Mouse (Mus musculus): ENCODE results near the gene Xkr8.
"Not testable (repeated sequence)": the region's sequence is repeated elsewhere in the genome, so short reads cannot be mapped to it uniquely, and the experiment has no call there.

The Xkr8 gene

GRCm38 (mm10) chr4:132732148-132732684, at the start of gene Xkr8:
Gene Xkr8, minus strand, starts transcription at chr4:132732546.
- DNase-seq (ENCODE audit: low spot score): peak; percentile 68

- DNase-seq (ENCODE audit: low spot score): no peak
Observed at GRCm38 (mm10) chr4:132780288-132780687, 47.9 kb upstream of the Xkr8 start.

- no peak for DNase-seq (ENCODE audit: low spot score)
Observed at GRCm38 (mm10) chr4:132778562-132779201, 46.3 kb upstream of the Xkr8 start.

- DNase-seq (ENCODE audit: low spot score): peak; percentile 41
Observed at GRCm38 (mm10) chr4:132776764-132777163, 44.4 kb upstream of the Xkr8 start.

GRCm38 (mm10) chr4:132774905-132775304, 42.6 kb upstream of the Xkr8 start:
- peak; percentile 10 for DNase-seq (ENCODE audit: low spot score)

GRCm38 (mm10) chr4:132771776-132772175, 39.4 kb upstream of the Xkr8 start:
- DNase-seq (ENCODE audit: low spot score): no peak

- DNase-seq (ENCODE audit: low spot score): peak; percentile 96
Observed at GRCm38 (mm10) chr4:132767914-132768876, 35.8 kb upstream of the Xkr8 start, which contains the start of gene Rpa2. Gene Rpa2, plus strand, starts transcription at chr4:132768332.

GRCm38 (mm10) chr4:132763125-132763524, 30.8 kb upstream of the Xkr8 start:
- DNase-seq (ENCODE audit: low spot score): not testable (repeated sequence)

- no peak for DNase-seq (ENCODE audit: low spot score)
Observed at GRCm38 (mm10) chr4:132762602-132763001, 30.3 kb upstream of the Xkr8 start.

GRCm38 (mm10) chr4:132760296-132760695, 27.9 kb upstream of the Xkr8 start:
- no peak for DNase-seq (ENCODE audit: low spot score)

GRCm38 (mm10) chr4:132757633-132758351, 25.4 kb upstream of the Xkr8 start:
- DNase-seq (ENCODE audit: low spot score): no peak

GRCm38 (mm10) chr4:132756974-132757373, 24.6 kb upstream of the Xkr8 start, which contains the start of gene Smpdl3b:
Gene Smpdl3b, minus strand, starts transcription at chr4:132757252.
- DNase-seq (ENCODE audit: low spot score): peak; percentile 56

- no peak for DNase-seq (ENCODE audit: low spot score)
Observed at GRCm38 (mm10) chr4:132752992-132753391, 20.6 kb upstream of the Xkr8 start.

- DNase-seq (ENCODE audit: low spot score): no peak
Observed at GRCm38 (mm10) chr4:132749258-132749982, 17.1 kb upstream of the Xkr8 start.

- no peak for DNase-seq (ENCODE audit: low spot score)
Observed at GRCm38 (mm10) chr4:132748778-132749177, 16.4 kb upstream of the Xkr8 start.

- DNase-seq (ENCODE audit: low spot score): peak; percentile 46
Observed at GRCm38 (mm10) chr4:132747664-132748259, 15.4 kb upstream of the Xkr8 start.

- no peak for DNase-seq (ENCODE audit: low spot score)
Observed at GRCm38 (mm10) chr4:132746911-132747517, 14.7 kb upstream of the Xkr8 start.

- no peak for DNase-seq (ENCODE audit: low spot score)
Observed at GRCm38 (mm10) chr4:132743992-132744911, 11.9 kb upstream of the Xkr8 start.

GRCm38 (mm10) chr4:132741491-132741890, 9.1 kb upstream of the Xkr8 start:
- peak; percentile 24 for DNase-seq (ENCODE audit: low spot score)

Measured in T-cell, adult 2 months (primary cell).